In the genomic region with DNA sequence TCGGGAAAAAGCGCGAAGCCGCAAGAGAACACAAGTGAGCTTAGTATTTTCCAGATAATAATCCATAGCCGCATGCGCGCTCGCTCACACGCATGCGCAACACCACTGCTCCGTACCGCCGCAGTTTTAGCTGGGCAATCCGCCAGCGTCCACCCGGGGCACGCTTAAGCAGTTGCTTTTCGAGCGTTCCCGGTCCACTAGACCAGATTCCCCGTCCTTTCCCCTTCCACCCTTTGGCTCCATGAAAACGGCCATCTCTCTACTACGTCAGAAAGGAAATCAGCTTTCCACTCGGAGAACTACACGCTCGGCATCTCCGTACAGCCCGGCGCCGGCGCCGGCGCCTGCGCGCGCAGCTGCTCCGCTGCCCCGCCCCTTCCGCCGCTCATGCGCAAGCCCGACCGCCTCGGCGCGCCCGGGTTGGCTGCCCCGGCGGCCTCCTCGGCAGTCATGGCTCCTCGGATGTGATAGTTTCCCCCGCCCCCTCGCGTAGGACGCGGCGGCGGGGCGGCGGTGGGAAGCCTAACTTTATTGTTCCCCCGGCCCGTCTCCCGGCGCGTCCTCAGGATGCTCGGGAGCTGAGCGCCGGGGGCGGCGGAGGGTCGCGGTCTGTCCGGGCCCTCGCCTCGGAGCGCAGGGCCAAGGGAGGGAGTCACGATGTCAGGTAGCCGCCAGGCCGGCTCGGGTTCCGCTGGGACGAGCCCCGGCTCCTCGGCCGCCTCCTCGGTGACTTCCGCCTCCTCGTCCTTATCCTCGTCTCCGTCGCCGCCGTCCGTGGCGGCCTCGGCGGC, we compare ENCODE assay signal across 7 mouse cellular contexts. TPM values are rescaled to one million over a fixed set of nuclear protein-coding genes. Genes with fewer than 3 reads are reported as not detected.
DNase-seq lines count a peak whose midpoint lies in the region; ATAC-seq and TF ChIP-seq lines count a peak whose summit lies in the region.
"Not testable (repeated sequence)": the region's sequence is repeated elsewhere in the genome, so short reads cannot be mapped to it uniquely, and the experiment has no call there.

A gene (plus strand): TSS at position 540 of the 791 bp plus-strand sequence.

- peak; percentile 95 for DNase-seq in adrenal gland, postnatal 25 days
- DNase-seq in heart, adult 18-20 months, result peak; percentile 95
- peak; percentile 94 for DNase-seq in kidney, adult 2 months
- DNase-seq in spleen, adult 2 months (ENCODE audit: low read depth in 1 of 2, low spot score in 2 of 2), result peak; percentile 85 to 89

- H3K9me3 ChIP-seq in embryonic facial prominence, embryonic 12.5 days; limb, embryonic 12.5 days; midbrain, embryonic 15.5 days: not testable (repeated sequence)

- H3K27ac ChIP-seq in embryonic facial prominence, embryonic 12.5 days, result peak within 1 kb of the TSS; percentile 94
- H3K27ac ChIP-seq in kidney, adult 2 months (ENCODE audit: insufficient read depth, low read depth, low read length), result peak within 1 kb of the TSS; percentile 92
- peak within 1 kb of the TSS; percentile 92 for H3K27ac ChIP-seq in limb, embryonic 12.5 days
- peak within 1 kb of the TSS; percentile 95 for H3K27ac ChIP-seq in midbrain, embryonic 15.5 days
- peak within 1 kb of the TSS; percentile 97 for H3K27ac ChIP-seq in spleen, adult 2 months (ENCODE audit: insufficient read depth, low read length)

- under 1% methylated on average over 78 of the region's 97 CpGs for WGBS in embryonic facial prominence, embryonic 12.5 days
- WGBS in kidney, adult 2 months, result under 1% methylated on average over 83 of the region's 97 CpGs
- WGBS in limb, embryonic 12.5 days, result under 1% methylated on average over 78 of the region's 97 CpGs
- WGBS in midbrain, embryonic 15.5 days, result under 1% methylated on average over 70 of the region's 97 CpGs
- under 1% methylated on average over 82 of the region's 97 CpGs for WGBS in spleen, adult 2 months

- TF ChIP-seq CTCF in kidney, adult 2 months (conservative IDR thresholded peaks at IDR 0.05; ENCODE audit: insufficient read depth, insufficient read length, low read depth, low read length); spleen, adult 2 months (IDR thresholded peaks at IDR 0.05; ENCODE audit: extremely low read depth, insufficient read depth, insufficient read length, insufficient replicate concordance): not testable (repeated sequence)

- peak within 1 kb of the TSS; percentile 82 for H3K4me3 ChIP-seq in embryonic facial prominence, embryonic 12.5 days
- peak within 1 kb of the TSS; percentile 87 for H3K4me3 ChIP-seq in kidney, adult 2 months (ENCODE audit: insufficient read depth, low read depth, low read length)
- H3K4me3 ChIP-seq in limb, embryonic 12.5 days (replicated peaks), result peak within 1 kb of the TSS; percentile 71
- peak within 1 kb of the TSS; percentile 84 for H3K4me3 ChIP-seq in midbrain, embryonic 15.5 days
- H3K4me3 ChIP-seq in spleen, adult 2 months (ENCODE audit: extremely low read depth, insufficient read depth, insufficient read length), result peak within 1 kb of the TSS; percentile 85

- H3K4me1 ChIP-seq in embryonic facial prominence, embryonic 12.5 days, result peaks cover 18% of the 10 kb centered on the region
- H3K4me1 ChIP-seq in kidney, adult 2 months (ENCODE audit: control insufficient read depth, insufficient read depth, low read length), result peaks cover 12% of the 10 kb centered on the region
- H3K4me1 ChIP-seq in limb, embryonic 12.5 days (replicated peaks), result peaks cover 16% of the 10 kb centered on the region
- peaks cover 28% of the 10 kb centered on the region for H3K4me1 ChIP-seq in midbrain, embryonic 15.5 days
- H3K4me1 ChIP-seq in spleen, adult 2 months (ENCODE audit: control insufficient read depth, insufficient read depth, insufficient read length), result not testable (repeated sequence)

- peak; percentile 32 for TF ChIP-seq POLR2A in kidney, adult 2 months (IDR thresholded peaks at IDR 0.05; ENCODE audit: low read depth, low read length)
- TF ChIP-seq POLR2A in spleen, adult 2 months (IDR thresholded peaks at IDR 0.05; ENCODE audit: low read depth, low read length), result peak; percentile 86

- peak within 1 kb of the TSS; percentile 87 for H3K9ac ChIP-seq in embryonic facial prominence, embryonic 12.5 days
- H3K9ac ChIP-seq in limb, embryonic 12.5 days (replicated peaks), result peak within 1 kb of the TSS; percentile 86
- peak within 1 kb of the TSS; percentile 81 for H3K9ac ChIP-seq in midbrain, embryonic 15.5 days

- H3K27me3 ChIP-seq in embryonic facial prominence, embryonic 12.5 days; kidney, adult 2 months (replicated peaks; ENCODE audit: control insufficient read depth, insufficient read depth, low read length); limb, embryonic 12.5 days; midbrain, embryonic 15.5 days (replicated peaks); spleen, adult 2 months (ENCODE audit: control insufficient read depth, insufficient read depth, low read length): not testable (repeated sequence)

- H3K36me3 ChIP-seq in embryonic facial prominence, embryonic 12.5 days; kidney, adult 2 months (ENCODE audit: control insufficient read depth, insufficient read depth, low read length); limb, embryonic 12.5 days; midbrain, embryonic 15.5 days (replicated peaks); spleen, adult 2 months (ENCODE audit: control insufficient read depth, insufficient read depth, low read length): not testable (repeated sequence)

- H3K4me2 ChIP-seq in embryonic facial prominence, embryonic 12.5 days (replicated peaks), result peak within 1 kb of the TSS; percentile 59
- H3K4me2 ChIP-seq in limb, embryonic 12.5 days, result peak within 1 kb of the TSS; percentile 66
- peak within 1 kb of the TSS; percentile 73 for H3K4me2 ChIP-seq in midbrain, embryonic 15.5 days

- peak; percentile 94 for ATAC-seq in embryonic facial prominence, embryonic 12.5 days (ENCODE audit: insufficient number of reproducible peaks, insufficient read depth, low FRiP score, low TSS enrichment)
- ATAC-seq in limb, embryonic 12.5 days (ENCODE audit: insufficient number of reproducible peaks, insufficient read depth, low FRiP score, low TSS enrichment, low read depth), result peak; percentile 96
- ATAC-seq in midbrain, embryonic 15.5 days (replicated peaks), result peak; percentile 98

RNA-seq across cellular contexts. Expression of the gene that starts here (rescaled TPM):
- 213 and 216 TPM in 2 replicates for total RNA-seq in adrenal gland, postnatal 25 days (2021)
- 133 and 170 TPM in 2 replicates for polyA plus RNA-seq in embryonic facial prominence, embryonic 12.5 days (2016; fragmentation: Nextera tagmentation; extraction: Ambion mirVana)
- total RNA-seq in heart, adult 18-20 months (2021), result 100 to 1,000 TPM; 122 to 136 TPM
- 31.3 and 37.8 TPM in 2 replicates for polyA plus RNA-seq in kidney, adult 2 months (2012; rRNA removed)
- polyA plus RNA-seq in limb, embryonic 12.5 days (2016; fragmentation: Nextera tagmentation; extraction: Ambion mirVana), result 107 and 144 TPM in 2 replicates
- polyA plus RNA-seq in midbrain, embryonic 15.5 days (2015; fragmentation: Nextera tagmentation; extraction: Ambion mirVana), result 91.5 and 99.8 TPM in 2 replicates
- 28.7 and 41.1 TPM in 2 replicates for polyA plus RNA-seq in spleen, adult 2 months (2012; rRNA removed)

Comparison
In these comparisons a context has a peak if more than half of its experiments do, and no peak if none do; other contexts are left out.
1. Peak in every context shown above with its lines: DNase-seq, ATAC-seq, H3K4me3 ChIP-seq and H3K27ac ChIP-seq.